Comparison of ENCODE assay signal across 8 mouse cellular contexts in the genomic region with DNA sequence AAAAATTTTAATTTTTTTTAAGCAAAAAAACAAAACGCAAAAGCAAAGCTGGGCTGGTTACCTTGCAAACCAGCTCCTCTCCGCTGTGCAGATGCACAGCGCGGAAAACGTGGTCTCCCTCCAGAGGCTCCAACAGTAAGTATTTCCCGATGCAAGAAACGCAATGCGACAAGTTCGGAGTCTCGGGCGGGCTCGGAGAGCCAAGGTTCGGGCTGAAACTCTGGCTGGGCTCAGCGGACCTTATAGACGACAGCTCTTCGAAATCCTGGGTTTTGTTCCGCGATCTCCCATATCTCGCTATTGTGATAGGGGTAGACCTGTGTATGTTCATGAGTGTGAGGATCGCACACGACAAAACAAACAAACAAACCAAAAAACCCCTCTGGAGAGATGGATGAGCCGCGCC. TPM values are rescaled to one million over a fixed set of nuclear protein-coding genes. Genes with fewer than 3 reads are reported as not detected.
DNase-seq lines count a peak whose midpoint lies in the region; ATAC-seq lines count a peak whose summit lies in the region.

No protein-coding gene starts in this region.

- no peaks in the 10 kb centered on the region for H3K27me3 ChIP-seq in heart, embryonic 13.5 days (replicated peaks)

- WGBS in heart, embryonic 13.5 days, result under 1% methylated on average over 23 of the region's 23 CpGs

- peak overlapping the region; percentile 68 for H3K4me3 ChIP-seq in heart, embryonic 13.5 days

- no peak for ATAC-seq in heart, embryonic 13.5 days (ENCODE audit: extremely low read depth, insufficient number of reproducible peaks, low FRiP score, low TSS enrichment)

- peak; percentile 36 to 39 for DNase-seq in adrenal gland, adult 18-20 months (ENCODE audit: low spot score in 2 of 2)
- no peak for DNase-seq in adrenal gland, adult 8-10 months
- DNase-seq in A20 (ENCODE audit: low read depth, low spot score), result peak; percentile 86
- peak; percentile 78 for DNase-seq in embryo, embryonic 10.5 days (ENCODE audit: low spot score)
- DNase-seq in kidney, postnatal 10 days, result peak; percentile 70
- peak; percentile 50 for DNase-seq in lung, postnatal 10 days
- DNase-seq in right cerebral cortex, postnatal 25 days, result peak; percentile 33

- peak overlapping the region; percentile 95 for H3K9ac ChIP-seq in heart, embryonic 13.5 days

- H3K9me3 ChIP-seq in heart, embryonic 13.5 days, result no peaks in the 10 kb centered on the region

- H3K36me3 ChIP-seq in heart, embryonic 13.5 days, result 0 out of 2 replicates have a peak, but pooled peaks cover 8% of the 10 kb centered on the region

- peak overlapping the region; percentile 80 for H3K4me2 ChIP-seq in heart, embryonic 13.5 days

- peak overlapping the region; percentile 98 for H3K27ac ChIP-seq in heart, embryonic 13.5 days (replicated peaks)

- H3K4me1 ChIP-seq in heart, embryonic 13.5 days, result peaks cover 36% of the 10 kb centered on the region

RNA-seq across cellular contexts. Expression of a gene that starts 1.5 kb away (rescaled TPM):
- total RNA-seq in adrenal gland, adult 18-20 months (2021), result 10 to 100 TPM; 11.4 to 14.7 TPM
- total RNA-seq in adrenal gland, adult 8-10 months (2022), result 10 to 100 TPM; 12.4 to 21.2 (median 16.4) TPM
- polyA plus RNA-seq in heart, embryonic 13.5 days (2015; fragmentation: Nextera tagmentation; extraction: Ambion mirVana), result 40.3 and 42.2 TPM in 2 replicates
